Comparison of ENCODE assay signal across 38 mouse cellular contexts in genomic region chr1:31138387-31138786, GRCm38 (mm10). TPM values are rescaled to one million over a fixed set of nuclear protein-coding genes. Genes with fewer than 3 reads are reported as not detected.
"Had no signal": no experiment of that assay in that cellular context is flagged by ENCODE, and none has a peak within 500 bp of the region (broad histone marks: within the 10 kb centered on the region; RNA-seq: fewer than 3 reads in every experiment).

No protein-coding gene starts in this region.

- H3K9me3 ChIP-seq: heart, embryonic 10.5 days; heart, embryonic 12.5 days; hindbrain, embryonic 13.5 days; hindbrain, embryonic 15.5 days; kidney, embryonic 15.5 days; limb, embryonic 13.5 days; limb, embryonic 15.5 days; liver, embryonic 12.5 days had no signal

- H3K27me3 ChIP-seq: heart, embryonic 12.5 days; hindbrain, embryonic 13.5 days; hindbrain, embryonic 15.5 days; kidney, embryonic 15.5 days; limb, embryonic 13.5 days; limb, embryonic 15.5 days; liver, embryonic 12.5 days had no signal

- H3K4me1 ChIP-seq: heart, embryonic 10.5 days; hindbrain, embryonic 13.5 days; hindbrain, embryonic 15.5 days; kidney, embryonic 15.5 days; liver, embryonic 12.5 days had no signal

- DNase-seq: gastrocnemius, adult 2 months; gastrocnemius, postnatal 10 days; gastrocnemius, postnatal 36 days; heart, adult 18-20 months; heart, postnatal 14 days; heart, postnatal 36 days; kidney, adult 11 months; kidney, adult 2 months; kidney, adult 9 months; kidney, postnatal 14 days; kidney, postnatal 36 days; left cerebral cortex, postnatal 4 days had no signal

- H3K4me2 ChIP-seq: heart, embryonic 12.5 days; hindbrain, embryonic 13.5 days; hindbrain, embryonic 15.5 days; kidney, embryonic 15.5 days; limb, embryonic 13.5 days; limb, embryonic 15.5 days; liver, embryonic 12.5 days had no signal

- H3K27ac ChIP-seq: gastrocnemius, adult 2 months; heart, embryonic 10.5 days; hindbrain, embryonic 13.5 days; hindbrain, embryonic 15.5 days; hindbrain, postnatal 0 days; kidney, embryonic 15.5 days; kidney, postnatal 0 days; layer of hippocampus, adult 2 months; limb, embryonic 13.5 days; limb, embryonic 15.5 days; liver, embryonic 12.5 days; liver, embryonic 14.5 days had no signal

- H3K36me3 ChIP-seq: heart, embryonic 10.5 days; heart, embryonic 12.5 days; hindbrain, embryonic 13.5 days; hindbrain, embryonic 15.5 days; kidney, embryonic 15.5 days; limb, embryonic 13.5 days; limb, embryonic 15.5 days; liver, embryonic 12.5 days had no signal

- H3K9ac ChIP-seq: heart, embryonic 12.5 days; hindbrain, embryonic 13.5 days; hindbrain, embryonic 15.5 days; kidney, embryonic 15.5 days; limb, embryonic 13.5 days; limb, embryonic 15.5 days; liver, embryonic 12.5 days; liver, embryonic 14.5 days had no signal

- ATAC-seq: hindbrain, postnatal 0 days; liver, embryonic 12.5 days had no signal

- H3K4me3 ChIP-seq: gastrocnemius, adult 2 months; heart, embryonic 10.5 days; heart, embryonic 12.5 days; hindbrain, embryonic 13.5 days; hindbrain, embryonic 15.5 days; kidney, embryonic 15.5 days; layer of hippocampus, adult 2 months; limb, embryonic 13.5 days; limb, embryonic 15.5 days; liver, embryonic 12.5 days had no signal

RNA-seq across cellular contexts. Expression of gene Lgsn, which starts 37.8 kb away (rescaled TPM):
- total RNA-seq: gastrocnemius, adult 2 months; gastrocnemius, postnatal 10 days; gastrocnemius, postnatal 36 days; heart, adult 18-20 months; heart, adult 8-10 months; heart, postnatal 14 days; heart, postnatal 36 days; hematopoietic stem cell, adult 5-6 weeks; hindbrain, postnatal 0 days; layer of hippocampus, adult 2 months; layer of hippocampus, postnatal 10 days; layer of hippocampus, postnatal 25 days; left cerebral cortex, adult 8-10 months; left cerebral cortex, postnatal 10 days; left cerebral cortex, postnatal 25 days; left cerebral cortex, postnatal 4 days; liver, adult 2 months had no signal
- polyA plus RNA-seq: gonadal fat pad, adult 2 months; heart, embryonic 10.5 days; heart, embryonic 12.5 days; heart, embryonic 14.5 days; heart, embryonic 16.5 days; hindbrain, embryonic 11.5 days; hindbrain, embryonic 13.5 days; hindbrain, embryonic 15.5 days; hindbrain, postnatal 0 days; kidney, adult 2 months; kidney, embryonic 15.5 days; kidney, postnatal 0 days; limb, embryonic 11.5 days; limb, embryonic 13.5 days; limb, embryonic 15.5 days; liver, adult 2 months; liver, embryonic 12.5 days; liver, embryonic 14.5 days; liver, embryonic 16.5 days had no signal
